ENCODE assay signal across 11 mouse cellular contexts in genomic region chr9:95125683-95126082, GRCm38 (mm10).
"Had no signal": no experiment of that assay in that cellular context is flagged by ENCODE, and none has a peak within 500 bp of the region (broad histone marks: within the 10 kb centered on the region; RNA-seq: fewer than 3 reads in every experiment).

No protein-coding gene starts in this region.

- H3K9ac ChIP-seq: liver, embryonic 13.5 days; liver, postnatal 0 days; midbrain, embryonic 13.5 days had no signal

- ATAC-seq: liver, postnatal 0 days; midbrain, embryonic 13.5 days had no signal

- DNase-seq: kidney, adult 8-10 months; kidney, postnatal 25 days; layer of hippocampus, adult 9-11 months; layer of hippocampus, postnatal 36 days; liver; liver, embryonic 13.5 days; liver, postnatal 0 days; lung, postnatal 36 days; right cerebral cortex, postnatal 25 days; thymus, postnatal 36 days had no signal

- H3K9me3 ChIP-seq: liver, embryonic 13.5 days; midbrain, embryonic 13.5 days had no signal

- H3K4me3 ChIP-seq: liver, embryonic 13.5 days; midbrain, embryonic 13.5 days had no signal

- H3K36me3 ChIP-seq: liver, embryonic 13.5 days; midbrain, embryonic 13.5 days had no signal

- H3K27me3 ChIP-seq: liver, embryonic 13.5 days; midbrain, embryonic 13.5 days had no signal

- H3K4me2 ChIP-seq: liver, embryonic 13.5 days; midbrain, embryonic 13.5 days had no signal

- H3K27ac ChIP-seq: liver, embryonic 13.5 days; midbrain, embryonic 13.5 days had no signal
